Mouse (Mus musculus) ES-E14 (cell line): ENCODE measurements at regions not wholly inside any gene's neighbourhood (a gene's known extent, or its start where the extent isn't known, plus 50 kb on each side); places are given as distances from the start of the nearest gene placed in this dataset.

Experiments used
- DNase-seq: peaks from one replicate; pipeline ENCODE4 v3.0.0-alpha.2; 2013; ENCODE audit warnings: low read depth, low spot score
- H3K27ac ChIP-seq: 2 replicates; pipeline ENCODE4 v1.5.1; 2012; ENCODE audit warnings: low read depth, mild to moderate bottlenecking, low read length, moderate library complexity, mixed read lengths; ENCODE audit not compliant: poor library complexity, insufficient read depth, severe bottlenecking
- H3K36me3 ChIP-seq: 2 replicates; pipeline ENCODE4 v1.6.1; 2012; ENCODE audit warnings: mild to moderate bottlenecking, low read length, moderate library complexity, mixed read lengths; ENCODE audit not compliant: control insufficient read depth, poor library complexity, insufficient read depth, severe bottlenecking
- H3K4me1 ChIP-seq, 2 experiments: fragments of 150-350 bp in 1 of 2; sonication (generic) in 1 of 2; 2 replicates each; pipeline ENCODE4 v1.6.1; 2012; ENCODE audit warnings: low read length in 2 of 2, mild to moderate bottlenecking in 1 of 2, mixed read lengths in 1 of 2; ENCODE audit not compliant: control insufficient read depth in 2 of 2, insufficient read depth in 2 of 2, poor library complexity in 1 of 2
- H3K4me3 ChIP-seq, 2 experiments: fragments of 150-350 bp in 1 of 2; sonication (generic) in 1 of 2; 2 replicates each; pipeline ENCODE4 v1.5.1; 2012; ENCODE audit warnings: low read length in 2 of 2, low read depth in 1 of 2, mild to moderate bottlenecking in 1 of 2, mixed read lengths in 1 of 2; ENCODE audit not compliant: insufficient read depth in 1 of 2, poor library complexity in 1 of 2, severe bottlenecking in 1 of 2
- H3K9ac ChIP-seq: 2 replicates; pipeline ENCODE4 v1.6.1; 2012; ENCODE audit warnings: low read depth, mild to moderate bottlenecking, low read length, mixed read lengths; ENCODE audit not compliant: poor library complexity, insufficient read depth, severe bottlenecking
- H3K9me3 ChIP-seq: fragments of 150-350 bp; sonication (generic); 2 replicates; pipeline ENCODE4 v1.6.1; 2012; ENCODE audit warnings: low read depth, mild to moderate bottlenecking, low read length; ENCODE audit not compliant: control insufficient read depth, insufficient read depth
- CHD2 ChIP-seq: IDR thresholded peaks from 2 replicates; pipeline ENCODE4 v1.6.1; 2014; ENCODE audit warnings: mild to moderate bottlenecking, low read depth, low read length, inconsistent platforms
- HCFC1 ChIP-seq: IDR thresholded peaks from 2 replicates; pipeline ENCODE4 v1.6.1; 2012; ENCODE audit warnings: low read length, inconsistent platforms, borderline replicate concordance; ENCODE audit not compliant: insufficient read depth
- MAFK ChIP-seq: IDR thresholded peaks from 2 replicates; pipeline ENCODE4 v1.6.1; 2014; ENCODE audit warnings: mild to moderate bottlenecking, low read depth, low read length, inconsistent platforms; ENCODE audit not compliant: insufficient read depth
- ZC3H11A ChIP-seq: IDR thresholded peaks from 2 replicates; pipeline ENCODE4 v1.6.1; 2012; ENCODE audit warnings: low read depth, mild to moderate bottlenecking, inconsistent platforms, low read length, borderline replicate concordance
- ZNF384 ChIP-seq: IDR thresholded peaks from 2 replicates; pipeline ENCODE4 v1.6.1; 2012; ENCODE audit warnings: low read depth, low read length, inconsistent platforms
- in situ Hi-C, 2 experiments: fragments of 600-800 bp; cut with MboI; formaldehyde crosslinking; loops; one replicate each; pipeline ENCODE4 v1.15.1; 2025; ENCODE audit warnings: low sequenced_read_pairs in 2 of 2, inconsistent platforms in 1 of 2; ENCODE audit not compliant: unreplicated experiment in 2 of 2

DNA sequence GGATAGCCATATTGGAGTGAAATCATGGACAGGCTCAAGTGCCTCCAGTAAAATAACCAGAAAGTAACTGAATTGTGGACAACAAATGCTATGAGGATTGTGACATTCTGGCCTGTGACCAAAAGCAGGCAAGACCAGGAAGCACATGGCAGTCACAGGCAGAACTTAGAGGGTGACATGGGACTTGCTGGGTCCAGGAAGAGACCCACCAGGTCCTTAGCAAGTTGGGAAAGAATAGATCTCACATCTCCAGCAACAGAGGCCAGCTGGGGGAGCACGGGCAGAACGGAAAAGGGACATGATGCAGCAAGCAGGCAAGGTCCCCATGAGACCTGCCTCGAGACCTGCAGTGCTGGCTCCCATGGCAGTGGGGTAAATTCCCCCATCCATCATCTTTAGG, 79.3 kb upstream of the Lmo4 start:
- no peak overlapping the region for H3K4me3 ChIP-seq
- no peaks in the 10 kb centered on the region for H3K9me3 ChIP-seq
- TF ChIP-seq CHD2 (no peak), HCFC1 (no peak), MAFK (no peak), ZC3H11A (no peak), ZNF384 (no peak)
- no peak for DNase-seq
- H3K9ac ChIP-seq, result no peak overlapping the region
- no peaks in the 10 kb centered on the region for H3K4me1 ChIP-seq
- H3K36me3 ChIP-seq, result no peaks in the 10 kb centered on the region
- H3K27ac ChIP-seq, result no peak overlapping the region
- in situ Hi-C loops, result no loop called here

DNA sequence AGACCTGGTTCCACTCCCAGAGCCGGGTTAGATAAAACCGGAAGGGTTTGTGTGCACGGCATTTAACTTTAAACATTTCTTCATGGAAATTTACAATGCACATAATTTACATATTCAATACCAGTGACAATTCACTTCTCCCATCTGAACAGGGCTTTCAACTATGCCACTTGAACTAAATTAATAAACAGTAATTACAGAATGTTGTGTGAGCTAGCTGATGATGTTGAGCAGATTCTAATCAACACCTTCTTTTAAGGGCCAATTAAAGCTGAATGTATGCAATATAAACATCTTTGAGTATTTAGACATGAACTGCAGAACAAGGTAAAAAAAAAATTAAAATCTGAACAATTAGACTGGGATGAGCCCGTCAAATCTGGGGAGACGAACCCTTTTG, 68.1 kb upstream of the Lmo4 start:
- TF ChIP-seq HCFC1 (no peak), ZC3H11A (no peak), ZNF384 (no peak), CHD2 (no peak), MAFK (no peak)
- H3K9ac ChIP-seq, result no peak overlapping the region
- DNase-seq, result no peak
- no peaks in the 10 kb centered on the region for H3K9me3 ChIP-seq
- in situ Hi-C loops, result no loop called here
- no peak overlapping the region for H3K4me3 ChIP-seq
- H3K27ac ChIP-seq, result no peak overlapping the region
- H3K4me1 ChIP-seq, result no peaks in the 10 kb centered on the region
- H3K36me3 ChIP-seq, result no peaks in the 10 kb centered on the region

- no peak for DNase-seq
- Histone ChIP-seq H3K36me3 (no peaks in the 10 kb centered on the region), H3K27ac (no peak overlapping the region), H3K4me1 (no peaks in the 10 kb centered on the region), H3K9ac (no peak overlapping the region), H3K9me3 (no peaks in the 10 kb centered on the region), H3K4me3 (no peak overlapping the region)
- no peak for TF ChIP-seq CHD2
- TF ChIP-seq ZC3H11A, result no peak
- TF ChIP-seq HCFC1, result no peak
- TF ChIP-seq ZNF384, result no peak
- no peak for TF ChIP-seq MAFK
- in situ Hi-C loops, result no loop called here
These were observed 65.2 kb upstream of the Lmo4 start for GRCm38 (mm10) chr3:144270206-144270605.

- Histone ChIP-seq H3K9me3 (no peaks in the 10 kb centered on the region), H3K27ac (no peak overlapping the region), H3K4me1 (no peaks in the 10 kb centered on the region), H3K9ac (no peak overlapping the region), H3K4me3 (no peak overlapping the region), H3K36me3 (no peaks in the 10 kb centered on the region)
- in situ Hi-C loops, result no loop called here
- TF ChIP-seq HCFC1, result no peak
- no peak for TF ChIP-seq MAFK
- no peak for TF ChIP-seq ZC3H11A
- TF ChIP-seq CHD2, result no peak
- no peak for TF ChIP-seq ZNF384
- DNase-seq, result no peak
These were observed 59.5 kb upstream of the Lmo4 start for GRCm38 (mm10) chr3:144264554-144264953.

GRCm38 (mm10) chr3:144260886-144261285, 55.9 kb upstream of the Lmo4 start:
- no peak for DNase-seq
- Histone ChIP-seq H3K4me3 (no peak overlapping the region), H3K4me1 (no peaks in the 10 kb centered on the region), H3K9me3 (no peaks in the 10 kb centered on the region), H3K36me3 (no peaks in the 10 kb centered on the region), H3K9ac (no peak overlapping the region), H3K27ac (no peak overlapping the region)
- no peak for TF ChIP-seq ZNF384
- in situ Hi-C loops, result no loop called here
